Mouse (Mus musculus): Measurements from ENCODE around the gene Ccnt1.

DNA sequence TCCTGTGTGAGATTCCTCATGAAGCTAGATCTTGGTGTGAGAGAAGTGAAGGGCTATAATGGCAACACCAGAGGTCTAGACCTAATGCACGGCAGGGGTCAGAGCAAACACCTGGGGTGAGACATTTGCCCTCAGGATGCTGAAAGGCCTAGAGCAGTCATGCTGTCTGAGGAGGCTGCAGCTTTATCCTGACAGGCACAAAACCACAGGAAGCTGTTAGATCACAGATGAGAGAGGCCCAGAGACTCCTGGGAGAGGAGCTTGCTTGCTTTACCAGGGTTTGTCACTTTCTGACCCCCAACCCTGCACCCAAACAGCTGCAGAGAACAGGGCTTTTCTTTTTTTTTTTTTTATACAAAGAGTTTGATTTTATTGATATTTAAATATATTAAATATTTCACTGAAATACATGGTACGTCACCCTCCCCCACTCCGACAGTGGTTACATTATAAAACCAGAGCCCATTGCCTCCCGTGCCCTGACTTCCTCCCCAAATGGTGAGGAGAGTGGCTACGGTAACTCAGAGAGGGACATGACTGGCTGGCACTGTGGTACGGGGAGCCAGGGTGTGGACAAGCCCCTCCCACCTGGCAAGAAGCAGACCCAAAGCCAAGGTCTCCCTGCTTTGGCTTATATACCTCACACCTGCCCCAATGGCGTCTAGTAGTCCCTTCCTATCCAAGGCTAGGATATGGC lies 19.1 kb upstream of the Ccnt1 start:
- TF ChIP-seq CTCF (IDR thresholded peaks at IDR 0.05; ENCODE audit: control insufficient read depth, insufficient read depth, insufficient read length) (no peak), MYOG (IDR thresholded peaks at IDR 0.05; ENCODE audit: control insufficient read depth, extremely low read depth, insufficient read length) (no peak), FOSL1 (IDR thresholded peaks at IDR 0.05; ENCODE audit: insufficient read depth, low read length, poor library complexity, severe bottlenecking) (no peak), USF1 (IDR thresholded peaks at IDR 0.05; ENCODE audit: low read depth) (no peak), CEBPB (IDR thresholded peaks at IDR 0.05; ENCODE audit: low read depth) (no peak), MYOD1 (IDR thresholded peaks at IDR 0.05; ENCODE audit: control insufficient read depth, insufficient read length, low read depth) (no peak), MAX (IDR thresholded peaks at IDR 0.05) (no peak)
